8 mouse cellular contexts compared by ENCODE assay signal in the genomic region with DNA sequence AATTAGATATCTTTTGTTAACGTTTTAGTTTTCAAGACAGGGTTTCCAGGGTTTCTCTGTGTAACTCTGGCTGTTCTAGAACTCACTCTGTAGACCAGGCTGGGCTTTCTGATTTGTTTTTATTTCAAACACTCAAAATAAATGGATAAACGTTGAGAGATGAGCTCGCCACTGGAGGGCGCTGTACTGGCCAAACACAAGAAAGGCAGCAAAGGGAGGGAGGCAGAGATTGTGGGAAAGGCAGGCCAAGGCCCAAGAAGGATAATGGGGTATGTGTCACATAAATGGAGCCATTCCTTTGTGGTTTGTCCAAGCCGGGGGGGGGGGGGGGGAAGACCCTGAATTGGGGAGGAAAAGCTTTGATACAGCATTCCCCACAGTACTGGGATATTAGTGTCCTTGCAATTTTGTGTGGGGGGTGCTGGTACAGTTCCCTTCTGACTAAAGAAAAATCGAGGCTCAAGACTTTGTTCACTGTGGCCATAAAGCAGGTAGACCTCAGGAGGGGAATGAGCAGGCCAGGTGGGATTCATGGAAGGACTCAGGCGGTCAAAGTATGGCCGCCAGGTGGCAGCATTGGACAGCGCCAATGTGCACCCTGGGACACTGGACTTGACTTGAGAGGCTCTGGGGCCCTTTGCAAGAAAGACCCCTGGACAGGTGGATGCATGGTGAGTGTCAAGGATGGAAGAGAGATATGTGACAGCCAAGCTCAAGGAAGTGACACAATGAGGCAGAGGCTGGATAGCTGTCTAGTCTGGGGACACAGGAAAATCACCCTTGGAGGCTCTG.
A peak's percentile ranks its signal among the peaks of the same experiment; 100 is the strongest.
DNase-seq lines count a peak whose midpoint lies in the region; TF ChIP-seq lines count a peak whose summit lies in the region.

No protein-coding gene starts in this region.

- DNase-seq in 416B (ENCODE audit: low read depth): peak; percentile 65
- peak; percentile 65 to 89 for DNase-seq in adrenal gland, adult (ENCODE audit: inconsistent age in 2 of 2, low spot score in 1 of 2)
- peak; percentile 91 for DNase-seq in embryo, embryonic 10.5 days (ENCODE audit: low spot score)
- peak; percentile 59 for DNase-seq in gastrocnemius, postnatal 25 days
- DNase-seq in kidney, adult 18-20 months: peak; percentile 82
- DNase-seq in limb, embryonic 10.5 days (ENCODE audit: low spot score): peak; percentile 92
- peak; percentile 15 to 16 for DNase-seq in thymus, adult 18-20 months

- TF ChIP-seq POLR2A in olfactory bulb, adult 2 months (IDR thresholded peaks at IDR 0.05; ENCODE audit: insufficient read depth, low read depth, low read length): no peak

- no peaks in the 10 kb centered on the region for H3K36me3 ChIP-seq in limb, embryonic 10.5 days

- WGBS in limb, embryonic 10.5 days: 16% methylated on average over 9 of the region's 9 CpGs
- 10% methylated on average over 9 of the region's 9 CpGs for WGBS in olfactory bulb, adult 2 months

- H3K27me3 ChIP-seq in limb, embryonic 10.5 days (ENCODE audit: low read depth, poor library complexity, severe bottlenecking): no peaks in the 10 kb centered on the region

- H3K4me1 ChIP-seq in limb, embryonic 10.5 days: peaks cover 15% of the 10 kb centered on the region
- H3K4me1 ChIP-seq in olfactory bulb, adult 2 months (ENCODE audit: control insufficient read depth, insufficient read depth, low read length): peaks cover 2% of the 10 kb centered on the region; the same call in 1 of the 2 replicates

- no peak overlapping the region for H3K27ac ChIP-seq in limb, embryonic 10.5 days
- no peak overlapping the region for H3K27ac ChIP-seq in olfactory bulb, adult 2 months (ENCODE audit: insufficient read depth, low read depth, low read length)

- no peaks in the 10 kb centered on the region for H3K9me3 ChIP-seq in limb, embryonic 10.5 days (replicated peaks)

- TF ChIP-seq CTCF in olfactory bulb, adult 2 months (IDR thresholded peaks at IDR 0.05; ENCODE audit: insufficient read depth, low read depth, low read length): peak; percentile 85

- no peak overlapping the region for H3K4me3 ChIP-seq in limb, embryonic 10.5 days
- H3K4me3 ChIP-seq in olfactory bulb, adult 2 months (ENCODE audit: insufficient read depth, low read depth, low read length): no peak overlapping the region

Comparison
In these comparisons a context has a peak if more than half of its experiments do, and no peak if none do; other contexts are left out.
1. DNase-seq: peak in every context shown above with its lines; median percentile 92 in limb, embryonic 10.5 days; 91 in embryo, embryonic 10.5 days; 82 in kidney, adult 18-20 months; 77 in adrenal gland, adult; 65 in 416B; 59 in gastrocnemius, postnatal 25 days; 16 in thymus, adult 18-20 months.